Mouse (Mus musculus): Measurements from ENCODE around the gene Cks1b. TPM values are rescaled to one million over a fixed set of nuclear protein-coding genes. Genes with fewer than 3 reads are reported as not detected.

Gene Cks1b
- polyA plus RNA-seq, 1 experiment from 2014 or later = 668 TPM

DNA sequence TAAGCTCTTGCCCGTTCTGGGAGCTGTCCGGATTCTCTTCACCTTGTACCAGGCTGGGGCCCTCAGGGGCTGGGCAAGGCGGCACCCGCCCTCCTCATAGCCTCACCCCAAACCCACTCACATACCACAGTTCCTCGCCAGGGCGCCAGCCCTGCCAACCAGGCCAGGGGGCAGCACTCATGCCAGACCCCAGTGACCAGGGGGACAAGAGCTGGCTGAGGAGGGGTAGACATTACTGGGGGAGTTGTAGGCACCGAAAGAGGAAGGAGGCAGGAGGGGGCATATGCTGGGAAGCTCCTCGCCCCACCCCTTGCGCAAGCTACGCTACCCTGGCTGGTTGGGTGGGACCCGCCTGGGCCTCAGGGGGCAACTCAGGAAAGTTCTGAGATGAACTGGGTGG is 30.6 kb downstream of the Cks1b start:
- H3K9me3 ChIP-seq (replicated peaks; ENCODE audit: control insufficient read depth, low read length) = no peaks in the 10 kb centered on the region
- no peak overlapping the region for H3K9ac ChIP-seq (replicated peaks; ENCODE audit: low read length)
- no peak overlapping the region; the same call in 1 of the 2 replicates for H3K4me2 ChIP-seq (ENCODE audit: low read depth, low read length)
- H3K36me3 ChIP-seq (replicated peaks; ENCODE audit: control insufficient read depth, insufficient read depth, low read depth, low read length) = no peaks in the 10 kb centered on the region
- peaks cover 14% of the 10 kb centered on the region for H3K4me1 ChIP-seq (ENCODE audit: control insufficient read depth, insufficient read depth, low read length)
- 72% methylated on average over 11 of the region's 11 CpGs for WGBS
- H3K27ac ChIP-seq (replicated peaks; ENCODE audit: low read depth, low read length) = no peak overlapping the region
- DNase-seq (ENCODE audit: low spot score) = no peak
- H3K4me3 ChIP-seq (ENCODE audit: low read depth, low read length) = no peak overlapping the region
- ATAC-seq (replicated peaks; ENCODE audit: insufficient number of reproducible peaks, low FRiP score, low TSS enrichment, low read depth) = no peak
- H3K27me3 ChIP-seq (ENCODE audit: control insufficient read depth, insufficient read depth, low read length) = peaks cover 16% of the 10 kb centered on the region

DNA sequence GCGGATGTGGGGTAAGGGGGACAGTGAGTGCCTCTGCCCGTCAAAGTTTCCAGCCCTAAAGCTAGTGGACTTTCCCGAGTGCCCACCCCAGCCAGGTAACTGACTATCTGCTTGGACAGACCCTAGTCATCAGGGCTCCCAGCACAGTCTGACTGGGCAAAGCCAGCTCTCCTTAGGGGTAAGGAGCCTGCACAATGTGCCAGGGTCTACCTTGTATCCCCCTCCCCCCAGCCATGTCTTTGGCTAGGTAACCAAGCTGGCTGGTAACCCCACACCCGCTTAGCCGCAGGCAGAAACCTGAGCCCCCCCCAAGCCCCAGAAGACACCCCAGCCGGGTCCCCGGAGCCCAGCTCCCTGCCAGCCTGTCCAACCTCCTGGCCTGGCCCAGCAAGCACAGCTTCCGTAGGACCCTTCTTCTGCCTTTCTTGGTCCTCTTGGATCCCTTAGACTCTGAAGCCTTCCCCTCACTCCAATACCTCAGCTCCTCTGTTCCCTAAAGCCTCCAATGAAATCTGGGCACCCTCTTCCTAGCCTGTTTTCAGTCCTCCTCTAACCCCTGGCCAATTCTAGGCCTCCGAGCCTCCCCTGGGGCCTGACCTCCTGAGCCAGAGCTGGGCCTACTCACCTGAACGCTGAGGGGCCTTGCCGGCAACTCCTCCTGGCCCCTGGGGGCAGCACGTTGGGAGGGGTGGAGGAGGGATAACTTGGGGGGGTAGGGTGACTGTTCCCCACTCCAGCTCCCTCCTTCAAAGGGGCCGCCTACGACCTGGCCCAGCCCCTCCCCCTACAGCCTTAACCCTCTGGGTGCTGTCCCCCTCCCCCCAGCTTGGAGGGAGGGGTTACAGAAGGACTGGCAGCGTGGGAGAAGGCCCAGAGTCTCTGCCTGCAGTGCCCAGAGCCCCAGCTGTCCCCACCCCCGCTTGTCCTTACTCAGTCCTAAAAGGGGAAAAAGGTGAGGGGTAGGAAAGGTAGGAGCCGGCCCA is 31.5 kb downstream of the Cks1b start:
- no peaks in the 10 kb centered on the region for H3K36me3 ChIP-seq (replicated peaks; ENCODE audit: control insufficient read depth, insufficient read depth, low read depth, low read length)
- no peaks in the 10 kb centered on the region for H3K9me3 ChIP-seq (replicated peaks; ENCODE audit: control insufficient read depth, low read length)
- no peak overlapping the region for H3K4me3 ChIP-seq (ENCODE audit: low read depth, low read length)
- H3K27me3 ChIP-seq (ENCODE audit: control insufficient read depth, insufficient read depth, low read length) = peaks cover 7% of the 10 kb centered on the region
- no peak overlapping the region for H3K27ac ChIP-seq (replicated peaks; ENCODE audit: low read depth, low read length)
- H3K4me2 ChIP-seq (ENCODE audit: low read depth, low read length) = no peak overlapping the region
- WGBS = 38% methylated on average over 16 of the region's 17 CpGs
- ATAC-seq (replicated peaks; ENCODE audit: insufficient number of reproducible peaks, low FRiP score, low TSS enrichment, low read depth) = no peak
- H3K4me1 ChIP-seq (ENCODE audit: control insufficient read depth, insufficient read depth, low read length) = peaks cover 8% of the 10 kb centered on the region
- no peak overlapping the region for H3K9ac ChIP-seq (replicated peaks; ENCODE audit: low read length)
- no peak for DNase-seq (ENCODE audit: low spot score)

DNA sequence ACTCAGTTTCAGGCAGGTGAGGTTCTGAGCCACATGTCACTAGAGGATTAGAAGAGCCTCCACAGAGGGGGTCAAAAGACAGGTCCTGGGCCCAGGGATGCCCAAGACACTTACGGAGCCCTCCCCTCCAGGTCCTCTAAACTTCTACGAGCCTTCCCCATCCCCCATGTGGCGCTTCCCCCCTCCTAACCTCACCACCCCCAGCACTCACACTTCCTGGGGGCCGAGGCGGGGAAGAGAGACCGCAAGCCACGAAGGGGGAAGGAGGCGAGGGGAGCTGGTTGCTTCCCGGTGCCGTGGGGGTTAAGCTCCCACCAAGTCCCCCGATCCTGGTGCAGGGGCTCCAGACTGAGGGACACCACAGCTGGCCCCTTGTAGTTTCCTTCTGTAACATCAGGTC is 32.7 kb downstream of the Cks1b start:
- Histone ChIP-seq H3K36me3 (replicated peaks; ENCODE audit: control insufficient read depth, insufficient read depth, low read depth, low read length) (no peaks in the 10 kb centered on the region), H3K27me3 (ENCODE audit: control insufficient read depth, insufficient read depth, low read length) (no peaks in the 10 kb centered on the region), H3K4me3 (ENCODE audit: low read depth, low read length) (no peak overlapping the region), H3K4me2 (ENCODE audit: low read depth, low read length) (no peak overlapping the region), H3K4me1 (ENCODE audit: control insufficient read depth, insufficient read depth, low read length) (peaks cover 2% of the 10 kb centered on the region; the same call in 1 of the 2 replicates), H3K9me3 (replicated peaks; ENCODE audit: control insufficient read depth, low read length) (no peaks in the 10 kb centered on the region), H3K27ac (replicated peaks; ENCODE audit: low read depth, low read length) (no peak overlapping the region), H3K9ac (replicated peaks; ENCODE audit: low read length) (no peak overlapping the region)
- ATAC-seq (replicated peaks; ENCODE audit: insufficient number of reproducible peaks, low FRiP score, low TSS enrichment, low read depth) (no peak), DNase-seq (ENCODE audit: low spot score) (no peak)
- 32% methylated on average over 11 of the region's 11 CpGs for WGBS

DNA sequence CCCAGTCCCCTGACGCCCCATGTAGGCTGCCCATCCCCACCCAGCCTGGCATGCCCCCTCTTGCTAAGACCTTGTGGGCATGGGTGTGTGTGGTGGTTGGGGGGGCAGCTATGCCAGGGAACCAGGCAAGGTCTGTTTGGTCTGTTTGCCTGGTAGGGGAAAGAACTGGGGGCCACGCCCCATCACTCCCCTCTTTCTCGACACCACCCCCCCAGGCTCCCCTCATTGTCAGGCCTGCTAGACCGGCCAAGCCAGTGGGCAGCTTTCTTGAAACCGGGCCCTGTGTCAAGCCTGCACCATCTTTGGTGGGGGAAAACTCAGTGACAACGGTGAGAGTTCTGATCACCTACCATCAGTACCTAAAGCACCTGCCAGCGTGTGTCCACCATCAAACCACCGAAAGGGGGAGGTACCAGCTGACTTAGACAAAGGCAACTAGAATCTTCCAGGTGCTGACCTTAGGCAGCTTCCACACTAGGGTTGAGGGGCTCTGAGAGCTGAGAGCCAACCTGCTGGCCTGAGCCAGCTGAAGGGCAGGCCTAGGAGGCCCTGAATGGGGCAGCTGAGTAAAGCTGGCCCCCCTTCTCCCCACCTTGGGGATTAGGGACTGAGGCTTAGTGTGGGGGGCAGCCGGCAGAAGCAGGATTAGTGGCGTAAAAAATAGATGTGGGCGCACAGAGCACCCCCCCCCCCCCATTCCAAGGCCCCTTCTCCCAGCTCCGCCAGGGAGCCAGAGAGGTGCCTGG is 33.7 kb downstream of the Cks1b start:
- Histone ChIP-seq H3K4me2 (ENCODE audit: low read depth, low read length) (no peak overlapping the region), H3K27ac (replicated peaks; ENCODE audit: low read depth, low read length) (no peak overlapping the region), H3K27me3 (ENCODE audit: control insufficient read depth, insufficient read depth, low read length) (no peaks in the 10 kb centered on the region), H3K36me3 (replicated peaks; ENCODE audit: control insufficient read depth, insufficient read depth, low read depth, low read length) (no peaks in the 10 kb centered on the region), H3K9me3 (replicated peaks; ENCODE audit: control insufficient read depth, low read length) (no peaks in the 10 kb centered on the region), H3K4me1 (ENCODE audit: control insufficient read depth, insufficient read depth, low read length) (peaks cover 2% of the 10 kb centered on the region; the same call in 1 of the 2 replicates), H3K4me3 (ENCODE audit: low read depth, low read length) (no peak overlapping the region), H3K9ac (replicated peaks; ENCODE audit: low read length) (no peak overlapping the region)
- no peak for ATAC-seq (replicated peaks; ENCODE audit: insufficient number of reproducible peaks, low FRiP score, low TSS enrichment, low read depth)
- 59% methylated on average over 11 of the region's 12 CpGs for WGBS
- no peak for DNase-seq (ENCODE audit: low spot score)

DNA sequence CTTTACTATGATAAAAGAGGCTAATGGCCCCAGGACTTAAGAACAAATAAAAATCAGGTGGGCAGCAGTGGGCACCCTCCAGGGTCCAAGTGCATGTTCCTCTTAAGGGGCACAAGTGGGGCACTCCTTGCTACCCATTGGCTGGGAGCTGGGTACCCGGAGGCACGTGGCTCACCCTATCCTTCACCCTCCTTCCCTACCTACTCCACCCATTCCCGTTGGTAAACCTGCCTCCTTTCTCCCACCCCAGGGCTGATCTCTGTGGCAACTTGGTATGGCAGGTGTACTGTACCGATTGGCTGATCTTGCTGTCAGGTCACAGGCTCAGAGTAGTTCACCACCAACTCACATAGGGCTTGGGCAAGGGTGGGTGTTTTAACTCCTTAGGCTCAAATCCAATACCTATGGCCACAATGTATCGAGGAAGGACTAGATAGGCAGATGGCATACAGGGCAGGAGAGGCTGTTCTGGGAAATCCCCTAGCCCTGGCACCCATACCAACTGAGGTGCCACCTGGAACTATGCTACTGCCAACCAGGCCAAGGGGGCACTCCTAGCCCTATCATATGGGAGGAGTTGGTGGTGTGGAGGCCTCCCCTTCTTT is 34.4 kb downstream of the Cks1b start:
- Histone ChIP-seq H3K27me3 (ENCODE audit: control insufficient read depth, insufficient read depth, low read length) (no peaks in the 10 kb centered on the region), H3K4me3 (ENCODE audit: low read depth, low read length) (no peak overlapping the region), H3K9ac (replicated peaks; ENCODE audit: low read length) (no peak overlapping the region), H3K36me3 (replicated peaks; ENCODE audit: control insufficient read depth, insufficient read depth, low read depth, low read length) (no peaks in the 10 kb centered on the region), H3K4me1 (ENCODE audit: control insufficient read depth, insufficient read depth, low read length) (peaks cover 3% of the 10 kb centered on the region; the same call in 1 of the 2 replicates), H3K27ac (replicated peaks; ENCODE audit: low read depth, low read length) (no peak overlapping the region), H3K9me3 (replicated peaks; ENCODE audit: control insufficient read depth, low read length) (no peaks in the 10 kb centered on the region), H3K4me2 (ENCODE audit: low read depth, low read length) (no peak overlapping the region)
- WGBS = 83% methylated on average over 5 of the region's 5 CpGs
- DNase-seq (ENCODE audit: low spot score) (no peak), ATAC-seq (replicated peaks; ENCODE audit: insufficient number of reproducible peaks, low FRiP score, low TSS enrichment, low read depth) (no peak)

DNA sequence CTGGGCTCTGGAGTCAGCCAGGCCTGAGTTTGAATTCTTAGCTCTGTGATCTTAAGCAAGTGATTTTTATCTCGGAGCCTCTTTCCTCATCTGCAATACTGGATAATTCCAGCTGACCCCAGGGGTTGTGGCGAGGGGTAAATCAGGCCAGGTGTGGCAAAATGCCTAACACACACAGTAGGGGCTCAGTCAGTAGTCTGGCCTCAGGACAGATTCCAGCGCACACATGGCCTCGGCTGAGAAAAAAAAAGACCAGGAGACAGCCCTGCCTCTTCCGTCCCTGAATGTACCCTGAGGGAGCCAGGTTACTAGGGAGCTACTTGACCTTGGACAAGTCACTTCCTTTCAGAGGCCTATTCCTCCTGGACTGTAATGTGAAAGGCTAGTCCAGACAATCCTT is 35.2 kb downstream of the Cks1b start:
- H3K9me3 ChIP-seq (replicated peaks; ENCODE audit: control insufficient read depth, low read length) = no peaks in the 10 kb centered on the region
- no peak overlapping the region for H3K4me2 ChIP-seq (ENCODE audit: low read depth, low read length)
- ATAC-seq (replicated peaks; ENCODE audit: insufficient number of reproducible peaks, low FRiP score, low TSS enrichment, low read depth) (no peak), DNase-seq (ENCODE audit: low spot score) (no peak)
- peaks cover 5% of the 10 kb centered on the region for H3K4me1 ChIP-seq (ENCODE audit: control insufficient read depth, insufficient read depth, low read length)
- no peaks in the 10 kb centered on the region for H3K27me3 ChIP-seq (ENCODE audit: control insufficient read depth, insufficient read depth, low read length)
- 66% methylated on average over 5 of the region's 5 CpGs for WGBS
- no peak overlapping the region for H3K27ac ChIP-seq (replicated peaks; ENCODE audit: low read depth, low read length)
- H3K9ac ChIP-seq (replicated peaks; ENCODE audit: low read length) = no peak overlapping the region
- no peak overlapping the region for H3K4me3 ChIP-seq (ENCODE audit: low read depth, low read length)
- no peaks in the 10 kb centered on the region for H3K36me3 ChIP-seq (replicated peaks; ENCODE audit: control insufficient read depth, insufficient read depth, low read depth, low read length)

DNA sequence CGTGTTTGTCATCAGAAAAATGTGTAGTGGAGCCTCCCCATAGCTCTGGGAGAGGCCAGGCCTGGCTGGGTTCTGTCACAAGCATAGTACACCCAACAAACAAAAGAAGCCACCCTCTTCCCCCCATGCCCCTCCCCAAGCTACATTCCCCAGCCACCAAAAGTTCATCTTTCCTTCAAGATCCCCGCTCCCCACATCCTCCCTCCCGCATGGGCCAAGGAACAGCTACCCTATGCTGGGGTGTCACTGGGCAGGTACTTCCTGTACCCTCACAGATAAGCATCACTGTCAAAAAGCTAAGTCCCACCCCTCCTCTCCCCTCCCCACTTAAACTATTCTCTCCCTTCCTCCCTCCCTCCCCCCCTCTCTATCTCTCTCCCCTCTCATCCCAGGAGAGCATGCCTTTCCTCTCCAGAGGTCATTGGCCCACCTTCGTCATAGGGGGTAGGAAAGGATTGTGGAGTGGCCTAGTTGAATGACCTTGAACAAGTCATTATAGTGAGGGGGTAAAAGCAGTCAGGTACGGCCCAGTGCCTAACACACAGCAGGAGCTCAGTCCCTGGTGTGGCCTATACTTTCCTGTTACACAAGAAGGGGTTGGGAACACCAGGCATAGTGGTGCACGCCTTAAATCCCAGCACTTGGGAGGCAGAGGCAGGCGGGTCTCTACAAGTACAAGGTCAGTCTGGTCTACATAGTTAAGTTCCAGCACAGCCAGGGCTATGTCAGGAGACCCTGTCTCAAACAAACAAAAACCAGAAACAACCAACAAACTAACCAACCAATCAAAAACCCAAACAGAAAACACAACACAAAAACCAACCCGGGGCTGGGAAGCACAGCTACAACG is 35.9 kb downstream of the Cks1b start:
- ATAC-seq (replicated peaks; ENCODE audit: insufficient number of reproducible peaks, low FRiP score, low TSS enrichment, low read depth) (no peak), DNase-seq (ENCODE audit: low spot score) (no peak)
- no peak overlapping the region for H3K4me2 ChIP-seq (ENCODE audit: low read depth, low read length)
- H3K27me3 ChIP-seq (ENCODE audit: control insufficient read depth, insufficient read depth, low read length) = no peaks in the 10 kb centered on the region
- WGBS = 81% methylated on average over 9 of the region's 9 CpGs
- no peak overlapping the region for H3K4me3 ChIP-seq (ENCODE audit: low read depth, low read length)
- H3K4me1 ChIP-seq (ENCODE audit: control insufficient read depth, insufficient read depth, low read length) = peaks cover 5% of the 10 kb centered on the region
- H3K9me3 ChIP-seq (replicated peaks; ENCODE audit: control insufficient read depth, low read length) = no peaks in the 10 kb centered on the region
- no peaks in the 10 kb centered on the region for H3K36me3 ChIP-seq (replicated peaks; ENCODE audit: control insufficient read depth, insufficient read depth, low read depth, low read length)
- H3K27ac ChIP-seq (replicated peaks; ENCODE audit: low read depth, low read length) = no peak overlapping the region
- H3K9ac ChIP-seq (replicated peaks; ENCODE audit: low read length) = no peak overlapping the region

Measured in embryonic facial prominence, embryonic 11.5 days (tissue).